Mouse (Mus musculus): ENCODE data around the gene Gsg1l. TPM values are rescaled to one million over a fixed set of nuclear protein-coding genes. Genes with fewer than 3 reads are reported as not detected.

Gsg1l gene
- polyA plus RNA-seq, 1 experiment from 2014 or later: 0.69 TPM

GRCm38 (mm10) chr7:126042306-126042705 lies 39.9 kb downstream of the Gsg1l start:
- 47% methylated on average over 3 of the region's 3 CpGs for WGBS
- peaks cover 19% of the 10 kb centered on the region for H3K4me1 ChIP-seq
- ATAC-seq (ENCODE audit: insufficient read depth, low FRiP score, low read depth): peak; percentile 72; the same call in 1 of the 2 replicates
- no peaks in the 10 kb centered on the region for H3K9me3 ChIP-seq
- H3K4me3 ChIP-seq (replicated peaks): no peak overlapping the region
- no peak overlapping the region for H3K4me2 ChIP-seq
- no peaks in the 10 kb centered on the region for H3K27me3 ChIP-seq (replicated peaks)
- no peaks in the 10 kb centered on the region for H3K36me3 ChIP-seq
- H3K9ac ChIP-seq: no peak overlapping the region
- H3K27ac ChIP-seq: no peak overlapping the region

- no peaks in the 10 kb centered on the region for H3K9me3 ChIP-seq
- no peak overlapping the region for H3K4me2 ChIP-seq
- no peak for ATAC-seq (ENCODE audit: insufficient read depth, low FRiP score, low read depth)
- no peaks in the 10 kb centered on the region for H3K36me3 ChIP-seq
- H3K9ac ChIP-seq: no peak overlapping the region
- WGBS: 48% methylated on average over 18 of the region's 18 CpGs
- peaks cover 19% of the 10 kb centered on the region for H3K4me1 ChIP-seq
- 0 out of 2 replicates have a peak overlapping the region, but pooled peaks have one; percentile 6 for H3K27ac ChIP-seq
- H3K4me3 ChIP-seq (replicated peaks): no peak overlapping the region
- no peaks in the 10 kb centered on the region for H3K27me3 ChIP-seq (replicated peaks)
These were observed 41.3 kb downstream of the Gsg1l start for GRCm38 (mm10) chr7:126040794-126041526.

GRCm38 (mm10) chr7:126039847-126040246 lies 42.4 kb downstream of the Gsg1l start:
- Histone ChIP-seq H3K27me3 (replicated peaks) (no peaks in the 10 kb centered on the region), H3K36me3 (no peaks in the 10 kb centered on the region), H3K4me2 (no peak overlapping the region), H3K9me3 (no peaks in the 10 kb centered on the region), H3K27ac (no peak overlapping the region), H3K9ac (no peak overlapping the region), H3K4me1 (peaks cover 19% of the 10 kb centered on the region), H3K4me3 (replicated peaks) (no peak overlapping the region)
- no peak for ATAC-seq (ENCODE audit: insufficient read depth, low FRiP score, low read depth)
- WGBS: 88% methylated on average over 5 of the region's 5 CpGs

- ATAC-seq (ENCODE audit: insufficient read depth, low FRiP score, low read depth): peak; percentile 41; the same call in 1 of the 2 replicates
- H3K4me2 ChIP-seq: peak overlapping the region; percentile 31
- H3K27ac ChIP-seq: peak overlapping the region; percentile 82
- H3K9me3 ChIP-seq: no peaks in the 10 kb centered on the region
- WGBS: 77% methylated on average over 5 of the region's 5 CpGs
- H3K27me3 ChIP-seq (replicated peaks): no peaks in the 10 kb centered on the region
- H3K36me3 ChIP-seq: no peaks in the 10 kb centered on the region
- no peak overlapping the region for H3K4me3 ChIP-seq (replicated peaks)
- H3K4me1 ChIP-seq: peaks cover 19% of the 10 kb centered on the region
- H3K9ac ChIP-seq: no peak overlapping the region
These were observed 42.9 kb downstream of the Gsg1l start for GRCm38 (mm10) chr7:126039247-126039835.

GRCm38 (mm10) chr7:126038366-126039246 lies 43.6 kb downstream of the Gsg1l start:
- no peak overlapping the region for H3K4me3 ChIP-seq (replicated peaks)
- ATAC-seq (ENCODE audit: insufficient read depth, low FRiP score, low read depth): no peak
- H3K27ac ChIP-seq: peak overlapping the region; percentile 82
- no peaks in the 10 kb centered on the region for H3K36me3 ChIP-seq
- H3K27me3 ChIP-seq (replicated peaks): no peaks in the 10 kb centered on the region
- peaks cover 19% of the 10 kb centered on the region for H3K4me1 ChIP-seq
- H3K9me3 ChIP-seq: no peaks in the 10 kb centered on the region
- 26% methylated on average over 25 of the region's 25 CpGs for WGBS
- peak overlapping the region; percentile 31 for H3K4me2 ChIP-seq
- H3K9ac ChIP-seq: no peak overlapping the region

GRCm38 (mm10) chr7:126035332-126035731 lies 46.9 kb downstream of the Gsg1l start:
- ATAC-seq (ENCODE audit: insufficient read depth, low FRiP score, low read depth): no peak
- no peak overlapping the region for H3K4me3 ChIP-seq (replicated peaks)
- no peak overlapping the region for H3K27ac ChIP-seq
- H3K27me3 ChIP-seq (replicated peaks): no peaks in the 10 kb centered on the region
- H3K4me2 ChIP-seq: no peak overlapping the region
- no peaks in the 10 kb centered on the region for H3K36me3 ChIP-seq
- no peak overlapping the region for H3K9ac ChIP-seq
- 62% methylated on average over 3 of the region's 3 CpGs for WGBS
- H3K9me3 ChIP-seq: no peaks in the 10 kb centered on the region
- H3K4me1 ChIP-seq: peaks cover 11% of the 10 kb centered on the region

- 75% methylated on average over 5 of the region's 5 CpGs for WGBS
- H3K9me3 ChIP-seq: no peaks in the 10 kb centered on the region
- no peaks in the 10 kb centered on the region for H3K27me3 ChIP-seq (replicated peaks)
- H3K36me3 ChIP-seq: no peaks in the 10 kb centered on the region
- H3K27ac ChIP-seq: no peak overlapping the region
- H3K4me1 ChIP-seq: peaks cover under 1% of the 10 kb centered on the region; the same call in 1 of the 2 replicates
- H3K4me3 ChIP-seq (replicated peaks): no peak overlapping the region
- no peak overlapping the region for H3K9ac ChIP-seq
- H3K4me2 ChIP-seq: no peak overlapping the region
- ATAC-seq (ENCODE audit: insufficient read depth, low FRiP score, low read depth): no peak
These were observed 49.4 kb downstream of the Gsg1l start for GRCm38 (mm10) chr7:126032776-126033209.

GRCm38 (mm10) chr7:126032365-126032755 lies 49.9 kb downstream of the Gsg1l start:
- Histone ChIP-seq H3K4me3 (replicated peaks) (no peak overlapping the region), H3K27me3 (replicated peaks) (no peaks in the 10 kb centered on the region), H3K4me1 (no peaks in the 10 kb centered on the region; the same call in 1 of the 2 replicates), H3K36me3 (no peaks in the 10 kb centered on the region), H3K9me3 (no peaks in the 10 kb centered on the region), H3K9ac (no peak overlapping the region), H3K27ac (no peak overlapping the region), H3K4me2 (no peak overlapping the region)
- no peak for ATAC-seq (ENCODE audit: insufficient read depth, low FRiP score, low read depth)
- WGBS: 81% methylated on average over 3 of the region's 3 CpGs

- H3K27ac ChIP-seq: no peak overlapping the region
- no peak overlapping the region for H3K4me3 ChIP-seq (replicated peaks)
- 69% methylated on average over 10 of the region's 10 CpGs for WGBS
- no peaks in the 10 kb centered on the region for H3K9me3 ChIP-seq
- no peak overlapping the region for H3K9ac ChIP-seq
- H3K4me2 ChIP-seq: no peak overlapping the region
- no peaks in the 10 kb centered on the region for H3K27me3 ChIP-seq (replicated peaks)
- H3K4me1 ChIP-seq: no peaks in the 10 kb centered on the region; the same call in 1 of the 2 replicates
- ATAC-seq (ENCODE audit: insufficient read depth, low FRiP score, low read depth): no peak
- no peaks in the 10 kb centered on the region for H3K36me3 ChIP-seq
These were observed 50.4 kb downstream of the Gsg1l start for GRCm38 (mm10) chr7:126031598-126032364.

GRCm38 (mm10) chr7:126027410-126027809 lies 54.8 kb downstream of the Gsg1l start:
- no peak overlapping the region for H3K27ac ChIP-seq
- H3K4me2 ChIP-seq: no peak overlapping the region
- H3K4me1 ChIP-seq: no peaks in the 10 kb centered on the region
- H3K4me3 ChIP-seq (replicated peaks): no peak overlapping the region
- 42% methylated on average over 1 of the region's 1 CpGs for WGBS
- H3K9ac ChIP-seq: no peak overlapping the region
- no peak for ATAC-seq (ENCODE audit: insufficient read depth, low FRiP score, low read depth)
- H3K36me3 ChIP-seq: no peaks in the 10 kb centered on the region
- no peaks in the 10 kb centered on the region for H3K27me3 ChIP-seq (replicated peaks)
- no peaks in the 10 kb centered on the region for H3K9me3 ChIP-seq

GRCm38 (mm10) chr7:126026600-126026999 lies 55.6 kb downstream of the Gsg1l start:
- no peaks in the 10 kb centered on the region for H3K36me3 ChIP-seq

More at GRCm38 (mm10) chr7:126026600-126026999, 55.6 kb downstream of the Gsg1l start:
- no peak overlapping the region for H3K4me2 ChIP-seq
- no peaks in the 10 kb centered on the region for H3K4me1 ChIP-seq
- H3K27ac ChIP-seq: no peak overlapping the region
- H3K4me3 ChIP-seq (replicated peaks): no peak overlapping the region
- no peak for ATAC-seq (ENCODE audit: insufficient read depth, low FRiP score, low read depth)
- H3K9me3 ChIP-seq: no peaks in the 10 kb centered on the region
- no peak overlapping the region for H3K9ac ChIP-seq
- WGBS: 66% methylated on average over 5 of the region's 5 CpGs
- H3K27me3 ChIP-seq (replicated peaks): no peaks in the 10 kb centered on the region

Measured in stomach, embryonic 15.5 days (tissue).